Mouse (Mus musculus) kidney, postnatal 0 days (tissue): ENCODE results near the gene Gjc1. TPM values are rescaled to one million over a fixed set of nuclear protein-coding genes. Genes with fewer than 3 reads are reported as not detected.

Experiments
- ATAC-seq: fragments of 200-750 bp; cut with Nextera tagmentation; replicated peaks from 2 replicates; pipeline ENCODE4 v1.8.0; 2017; ENCODE audit warnings: low read depth, moderate number of reproducible peaks, moderate TSS enrichment, moderate library complexity; ENCODE audit not compliant: low FRiP score
- DNase-seq: peaks from one replicate; pipeline ENCODE4 v3.0.0-alpha.2; 2016; ENCODE audit warnings: low spot score
- H3K27ac ChIP-seq: fragments of 300-500 bp; sonication (generic); 2 replicates; pipeline ENCODE4 v1.5.1; 2014; ENCODE audit warnings: mild to moderate bottlenecking
- H3K27me3 ChIP-seq: fragments of 300-500 bp; sonication (generic); 2 replicates; pipeline ENCODE4 v1.6.1; 2014; ENCODE audit warnings: low read length, mixed read lengths; ENCODE audit not compliant: insufficient read depth
- H3K36me3 ChIP-seq: fragments of 300-500 bp; sonication (generic); 2 replicates; pipeline ENCODE4 v1.6.1; 2014; ENCODE audit warnings: low read length, mixed read lengths; ENCODE audit not compliant: insufficient read depth
- H3K4me1 ChIP-seq: fragments of 300-500 bp; sonication (generic); replicated peaks from 2 replicates; pipeline ENCODE4 v1.6.1; 2014; ENCODE audit warnings: antibody characterized with exemption, low read length, mixed read lengths; ENCODE audit not compliant: insufficient read depth
- H3K4me2 ChIP-seq: fragments of 300-500 bp; sonication (generic); 2 replicates; pipeline ENCODE4 v1.6.1; 2014; ENCODE audit warnings: mild to moderate bottlenecking, low read length, moderate library complexity, mixed read lengths
- H3K4me3 ChIP-seq: fragments of 300-500 bp; sonication (generic); replicated peaks from 2 replicates; pipeline ENCODE4 v1.5.1; 2014; ENCODE audit warnings: low read depth, low read length
- H3K9ac ChIP-seq: fragments of 300-500 bp; sonication (generic); 2 replicates; pipeline ENCODE4 v1.6.1; 2014; ENCODE audit warnings: low read depth, low read length
- H3K9me3 ChIP-seq: fragments of 300-500 bp; sonication (generic); replicated peaks from 2 replicates; pipeline ENCODE4 v1.6.1; 2016; ENCODE audit warnings: low read length, inconsistent platforms, mixed read lengths
- CTCF ChIP-seq: IDR thresholded peaks from 2 replicates; pipeline ENCODE4 v1.5.1; 2016; ENCODE audit warnings: antibody characterized with exemption, low read depth, mild to moderate bottlenecking, moderate library complexity
- WGBS: fragments of 180-500 bp; shearing (Covaris S2); extraction: QIAGEN DNeasy Blood & Tissue Kit; methylation state at CpG from one replicate; pipeline ENCODE4 v1.1.7; 2014; 5-methylcytosine and 5-hydroxymethylcytosine counted together
- polyA plus RNA-seq: library from polyadenylated mRNA; unstranded; fragments of >200 nt; fragmentation: Nextera tagmentation; extraction: Ambion mirVana; gene quantifications from 2 replicates; pipeline ENCODE4 v1.2.1, GENCODE M21; 2015

Gjc1 gene
- polyA plus RNA-seq: 44.2 and 47.1 TPM in 2 replicates

GRCm38 (mm10) chr11:102819021-102819782 lies at the start of gene Gjc1:
Gene Gjc1 (minus strand): TSS chr11:102819700.
- ATAC-seq (peak; percentile 80), DNase-seq (peak; percentile 90)
- H3K27me3 ChIP-seq: no peaks in the 10 kb centered on the region
- peak within 1 kb of the TSS; percentile 84 for H3K4me2 ChIP-seq
- H3K9me3 ChIP-seq: no peaks in the 10 kb centered on the region
- H3K36me3 ChIP-seq: no peaks in the 10 kb centered on the region
- peak; percentile 43; the same call in 1 of the 2 replicates for TF ChIP-seq CTCF
- no peaks in the 10 kb centered on the region; the same call in 1 of the 2 replicates for H3K4me1 ChIP-seq
- under 1% methylated on average over 78 of the region's 97 CpGs for WGBS
- peak within 1 kb of the TSS; percentile 97 for H3K27ac ChIP-seq
- H3K4me3 ChIP-seq: peak within 1 kb of the TSS; percentile 90
- H3K9ac ChIP-seq: peak within 1 kb of the TSS; percentile 93

- no peaks in the 10 kb centered on the region for H3K27me3 ChIP-seq
These were observed 44.8 kb upstream of the Gjc1 start for GRCm38 (mm10) chr11:102864272-102864671.

DNA sequence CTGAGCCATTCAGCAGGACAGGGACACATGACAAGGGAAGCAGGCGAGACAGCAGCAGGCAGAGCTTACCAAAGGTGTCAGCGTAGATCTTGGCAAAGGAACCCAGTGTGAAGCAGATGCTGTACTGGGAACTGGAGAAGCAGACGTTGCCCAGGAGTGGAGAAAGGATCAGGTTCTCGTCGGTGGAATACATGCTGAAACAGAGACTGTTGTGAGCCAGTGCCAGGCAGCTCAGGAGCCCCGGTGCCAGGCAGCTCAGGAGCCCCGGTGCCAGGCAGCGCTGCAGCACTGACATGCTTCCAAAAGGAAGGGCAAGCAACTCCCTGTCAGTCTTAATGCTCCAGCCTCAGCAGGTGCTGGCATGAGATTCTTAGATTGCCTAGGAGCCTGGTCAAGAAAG lies 40.4 kb upstream of the Gjc1 start:
- ATAC-seq: no peak
- peaks cover 60% of the 10 kb centered on the region for H3K36me3 ChIP-seq
- DNase-seq: no peak
- H3K4me1 ChIP-seq: no peaks in the 10 kb centered on the region
- TF ChIP-seq CTCF: no peak
- H3K9me3 ChIP-seq: no peaks in the 10 kb centered on the region
- WGBS: 88% methylated on average over 8 of the region's 8 CpGs
- H3K27me3 ChIP-seq: no peaks in the 10 kb centered on the region
- no peak overlapping the region for H3K4me3 ChIP-seq
- no peak overlapping the region for H3K4me2 ChIP-seq
- no peak overlapping the region for H3K27ac ChIP-seq
- H3K9ac ChIP-seq: no peak overlapping the region

More at GRCm38 (mm10) chr11:102864272-102864671, 44.8 kb upstream of the Gjc1 start:
- Histone ChIP-seq H3K27ac (no peak overlapping the region), H3K9me3 (no peaks in the 10 kb centered on the region), H3K36me3 (peaks cover 44% of the 10 kb centered on the region), H3K9ac (no peak overlapping the region), H3K4me3 (no peak overlapping the region), H3K4me2 (no peak overlapping the region), H3K4me1 (no peaks in the 10 kb centered on the region)
- WGBS: 26% methylated on average over 4 of the region's 4 CpGs
- ATAC-seq: no peak
- TF ChIP-seq CTCF: peak; percentile 90
- peak; percentile 88 for DNase-seq

GRCm38 (mm10) chr11:102858951-102859350 lies 39.5 kb upstream of the Gjc1 start:
- Histone ChIP-seq H3K27me3 (no peaks in the 10 kb centered on the region), H3K36me3 (peaks cover 68% of the 10 kb centered on the region)

DNA sequence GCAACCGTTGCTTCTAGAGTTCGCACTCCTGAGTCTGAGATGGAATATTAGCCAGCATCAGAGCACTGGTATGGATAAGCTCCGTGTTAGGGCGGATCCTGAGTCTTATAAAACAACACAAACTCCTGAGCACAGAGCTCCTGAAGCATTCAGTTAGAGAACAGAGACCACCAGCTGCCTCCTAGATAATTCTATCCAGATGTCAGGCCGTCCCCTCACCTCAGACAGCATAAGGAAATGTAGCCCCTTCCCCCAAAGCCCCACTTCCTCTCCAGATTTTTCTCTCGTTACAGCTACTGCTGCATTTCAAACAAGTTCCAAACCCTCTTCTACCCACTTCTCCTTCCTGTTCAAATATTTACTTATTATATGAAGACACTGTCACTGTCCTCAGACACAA lies 36.4 kb upstream of the Gjc1 start:
- Histone ChIP-seq H3K4me1 (no peaks in the 10 kb centered on the region), H3K27ac (no peak overlapping the region), H3K4me2 (no peak overlapping the region), H3K4me3 (no peak overlapping the region), H3K36me3 (peaks cover 64% of the 10 kb centered on the region), H3K27me3 (no peaks in the 10 kb centered on the region), H3K9ac (no peak overlapping the region), H3K9me3 (no peaks in the 10 kb centered on the region)
- ATAC-seq (no peak), DNase-seq (no peak)
- TF ChIP-seq CTCF: no peak
- whole genome bisulfite sequencing: 80% methylated on average over 6 of the region's 6 CpGs

More at GRCm38 (mm10) chr11:102858951-102859350, 39.5 kb upstream of the Gjc1 start:
- no peak overlapping the region for H3K4me3 ChIP-seq
- H3K4me1 ChIP-seq: no peaks in the 10 kb centered on the region
- no peaks in the 10 kb centered on the region for H3K9me3 ChIP-seq
- DNase-seq: no peak
- no peak overlapping the region for H3K27ac ChIP-seq
- 72% methylated on average over 11 of the region's 11 CpGs for WGBS
- no peak for ATAC-seq
- no peak overlapping the region for H3K4me2 ChIP-seq
- TF ChIP-seq CTCF: no peak
- H3K9ac ChIP-seq: no peak overlapping the region

DNA sequence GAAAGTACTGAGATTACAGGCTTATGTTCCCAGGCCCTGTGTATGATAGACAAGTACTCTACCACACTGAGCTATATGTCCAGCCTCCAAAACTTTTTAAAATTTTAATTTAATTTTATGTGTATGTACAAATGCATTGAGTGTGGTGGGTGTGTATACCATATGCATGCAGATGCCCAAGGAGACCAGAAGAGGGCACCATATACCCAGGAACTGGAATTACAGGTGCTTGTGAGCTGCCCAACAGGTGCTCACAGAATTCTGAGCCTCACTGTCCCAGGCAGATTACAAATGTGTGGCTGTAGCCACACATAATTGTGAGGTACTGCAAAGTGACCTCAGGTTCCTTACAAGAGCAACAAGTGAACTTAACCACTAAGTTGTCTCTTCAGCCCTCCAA lies 34.3 kb upstream of the Gjc1 start:
- no peaks in the 10 kb centered on the region for H3K4me1 ChIP-seq
- H3K4me3 ChIP-seq: no peak overlapping the region
- peak; percentile 55 for TF ChIP-seq CTCF
- ATAC-seq (no peak), DNase-seq (peak; percentile 19)
- no peak overlapping the region for H3K27ac ChIP-seq
- no peaks in the 10 kb centered on the region for H3K27me3 ChIP-seq
- no peak overlapping the region for H3K4me2 ChIP-seq
- H3K36me3 ChIP-seq: peaks cover 65% of the 10 kb centered on the region
- H3K9ac ChIP-seq: no peak overlapping the region
- H3K9me3 ChIP-seq: no peaks in the 10 kb centered on the region
